Mouse (Mus musculus): ENCODE results near the gene Ak5.
"Not testable (repeated sequence)": the region's sequence is repeated elsewhere in the genome, so short reads cannot be mapped to it uniquely, and the experiment has no call there.

The Ak5 gene

GRCm38 (mm10) chr3:152625061-152625820 is 42.9 kb downstream of the Ak5 start:
- DNase-seq, result no peak

GRCm38 (mm10) chr3:152620534-152620933 is 47.6 kb downstream of the Ak5 start:
- no peak for DNase-seq

- no peak for DNase-seq
Measured at GRCm38 (mm10) chr3:152620058-152620457, 48.1 kb downstream of the Ak5 start.

GRCm38 (mm10) chr3:152609076-152609475 is 59.1 kb downstream of the Ak5 start:
- DNase-seq, result no peak

- DNase-seq, result no peak
Measured at GRCm38 (mm10) chr3:152605849-152606248, 62.3 kb downstream of the Ak5 start.

- DNase-seq, result no peak
Measured at GRCm38 (mm10) chr3:152599679-152600078, 68.5 kb downstream of the Ak5 start.

GRCm38 (mm10) chr3:152596406-152597050 is 71.6 kb downstream of the Ak5 start:
- DNase-seq, result no peak

- no peak for DNase-seq
Measured at GRCm38 (mm10) chr3:152592767-152593425, 75.3 kb downstream of the Ak5 start.

- no peak for DNase-seq
Measured at GRCm38 (mm10) chr3:152590491-152590890, 77.7 kb downstream of the Ak5 start.

- DNase-seq, result not testable (repeated sequence)
Measured at GRCm38 (mm10) chr3:152589101-152589500, 79.1 kb downstream of the Ak5 start.

- DNase-seq, result no peak
Measured at GRCm38 (mm10) chr3:152587007-152587406, 81.2 kb downstream of the Ak5 start.

- DNase-seq, result no peak
Measured at GRCm38 (mm10) chr3:152586191-152586590, 82.0 kb downstream of the Ak5 start.

- no peak for DNase-seq
Measured at GRCm38 (mm10) chr3:152585581-152585980, 82.6 kb downstream of the Ak5 start.

GRCm38 (mm10) chr3:152583033-152583432 is 85.1 kb downstream of the Ak5 start:
- DNase-seq, result no peak

GRCm38 (mm10) chr3:152581853-152582252 is 86.3 kb downstream of the Ak5 start:
- DNase-seq, result not testable (repeated sequence)

- no peak for DNase-seq
Measured at GRCm38 (mm10) chr3:152579984-152580591, 88.1 kb downstream of the Ak5 start.

GRCm38 (mm10) chr3:152578282-152579228 is 89.6 kb downstream of the Ak5 start:
- DNase-seq, result no peak

- DNase-seq, result no peak
Measured at GRCm38 (mm10) chr3:152577763-152578162, 90.4 kb downstream of the Ak5 start.

GRCm38 (mm10) chr3:152577273-152577672 is 90.9 kb downstream of the Ak5 start:
- no peak for DNase-seq

- peak; percentile 11 for DNase-seq
Measured at GRCm38 (mm10) chr3:152569242-152569605, 98.9 kb downstream of the Ak5 start.

- peak; percentile 34 for DNase-seq
Measured at GRCm38 (mm10) chr3:152568455-152569241, 99.5 kb downstream of the Ak5 start.
